Mouse (Mus musculus): ENCODE data around the gene Prr5l. TPM values are rescaled to one million over a fixed set of nuclear protein-coding genes. Genes with fewer than 3 reads are reported as not detected.

The Prr5l gene
- polyA plus RNA-seq, 1 experiment from 2014 or later: 25.2 TPM

DNA sequence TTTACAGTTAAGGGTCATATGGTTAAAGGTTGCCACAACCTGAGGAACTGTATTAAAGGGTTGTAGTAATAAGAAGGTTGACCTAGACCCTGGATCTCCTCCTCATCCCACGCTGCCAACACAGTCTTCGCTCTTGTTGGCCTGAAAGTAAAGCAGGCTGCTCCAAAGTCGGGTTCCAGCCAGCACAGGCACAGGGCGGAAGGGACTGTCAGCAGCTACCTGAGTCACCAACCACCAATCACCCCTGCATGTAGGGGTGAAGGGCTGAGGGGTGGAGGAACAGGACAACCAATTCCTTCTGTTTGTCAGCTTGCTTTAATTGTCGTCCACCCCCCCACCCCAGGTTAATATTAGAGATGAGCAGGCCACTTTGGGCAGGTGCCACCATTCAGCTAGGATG is 119.3 kb downstream of the Prr5l start:
- Histone ChIP-seq H3K27me3 (ENCODE audit: low read depth, poor library complexity, severe bottlenecking) (no peaks in the 10 kb centered on the region), H3K36me3 (peaks cover 28% of the 10 kb centered on the region), H3K4me1 (peaks cover 5% of the 10 kb centered on the region), H3K27ac (replicated peaks) (no peak overlapping the region), H3K4me3 (no peak overlapping the region), H3K9me3 (replicated peaks) (no peaks in the 10 kb centered on the region)
- DNase-seq (ENCODE audit: low spot score): no peak
- WGBS: 89% methylated on average over 5 of the region's 5 CpGs

DNA sequence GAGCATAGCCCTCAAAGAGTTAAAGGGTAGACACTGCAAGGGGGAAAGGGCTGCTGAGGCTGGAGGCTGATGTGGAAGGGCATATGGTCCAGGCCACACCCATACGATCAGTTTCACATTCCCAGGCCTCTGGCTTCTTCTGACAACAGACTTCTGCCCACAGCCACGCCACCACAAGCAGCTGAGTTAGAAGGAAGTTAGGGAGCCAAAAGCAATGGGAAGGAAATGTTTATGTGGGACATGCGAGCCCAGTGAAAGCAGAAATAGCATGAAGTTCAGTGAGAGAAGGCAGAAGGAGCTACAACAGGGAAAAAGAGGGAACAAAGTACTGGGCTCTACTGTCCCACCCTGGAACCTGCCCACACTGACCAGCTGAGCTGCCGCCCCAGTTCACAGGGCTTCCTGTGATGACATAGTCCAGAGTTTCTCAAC is 119.9 kb downstream of the Prr5l start:
- Histone ChIP-seq H3K9me3 (replicated peaks) (no peaks in the 10 kb centered on the region), H3K36me3 (peaks cover 23% of the 10 kb centered on the region), H3K4me1 (peaks cover 5% of the 10 kb centered on the region), H3K27me3 (ENCODE audit: low read depth, poor library complexity, severe bottlenecking) (no peaks in the 10 kb centered on the region), H3K27ac (replicated peaks) (0 out of 2 replicates have a peak overlapping the region, but pooled peaks have one; percentile 7), H3K4me3 (no peak overlapping the region)
- 83% methylated on average over 4 of the region's 4 CpGs for WGBS
- no peak for DNase-seq (ENCODE audit: low spot score)

DNA sequence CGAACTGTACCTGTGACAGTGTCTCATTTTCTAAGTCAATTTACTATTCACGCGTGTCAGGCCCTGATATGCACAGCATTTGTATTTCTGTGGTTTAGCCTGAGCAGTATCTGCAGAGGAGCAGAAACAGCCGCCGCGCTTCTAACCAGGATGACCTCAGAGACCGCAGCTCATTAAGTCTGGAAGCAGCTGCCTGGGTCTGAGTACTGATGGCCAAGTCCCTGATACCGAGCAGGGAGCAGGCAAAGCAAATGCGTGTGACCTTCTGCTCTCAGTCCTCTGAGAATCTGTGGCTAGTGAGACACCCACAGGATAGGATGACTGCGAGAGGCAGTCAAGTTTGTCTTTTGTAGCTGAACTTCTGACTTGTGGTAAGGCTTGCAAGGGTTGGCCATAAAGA is 120.4 kb downstream of the Prr5l start:
- H3K4me3 ChIP-seq: no peak overlapping the region
- WGBS: 83% methylated on average over 10 of the region's 10 CpGs
- DNase-seq (ENCODE audit: low spot score): no peak
- no peaks in the 10 kb centered on the region for H3K9me3 ChIP-seq (replicated peaks)
- peaks cover 5% of the 10 kb centered on the region for H3K4me1 ChIP-seq
- 0 out of 2 replicates have a peak overlapping the region, but pooled peaks have one; percentile 7 for H3K27ac ChIP-seq (replicated peaks)
- no peaks in the 10 kb centered on the region for H3K27me3 ChIP-seq (ENCODE audit: low read depth, poor library complexity, severe bottlenecking)
- peaks cover 17% of the 10 kb centered on the region for H3K36me3 ChIP-seq

DNA sequence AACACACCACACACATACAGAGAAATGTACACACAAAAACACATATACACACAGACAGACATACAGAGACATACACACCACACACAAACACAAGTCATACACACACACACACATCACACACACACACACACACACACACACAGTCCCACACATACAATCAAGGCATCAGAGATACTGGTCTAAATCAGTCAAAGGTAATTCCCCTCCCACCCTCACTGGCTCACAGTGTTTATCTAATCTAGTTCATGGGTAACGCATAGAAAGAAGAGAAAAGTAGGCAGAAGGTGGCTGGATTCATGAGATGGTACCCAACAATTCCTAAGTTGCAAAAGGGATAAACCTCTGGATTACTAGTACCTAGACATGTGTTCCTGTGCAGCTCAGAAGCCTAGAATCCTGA is 120.9 kb downstream of the Prr5l start:
- Histone ChIP-seq H3K4me1 (peaks cover 5% of the 10 kb centered on the region), H3K4me3 (no peak overlapping the region), H3K9me3 (replicated peaks) (no peaks in the 10 kb centered on the region), H3K27me3 (ENCODE audit: low read depth, poor library complexity, severe bottlenecking) (no peaks in the 10 kb centered on the region), H3K36me3 (peaks cover 14% of the 10 kb centered on the region; the same call in 1 of the 2 replicates), H3K27ac (replicated peaks) (no peak overlapping the region)
- no peak for DNase-seq (ENCODE audit: low spot score)
- WGBS: 96% methylated on average over 1 of the region's 1 CpGs

DNA sequence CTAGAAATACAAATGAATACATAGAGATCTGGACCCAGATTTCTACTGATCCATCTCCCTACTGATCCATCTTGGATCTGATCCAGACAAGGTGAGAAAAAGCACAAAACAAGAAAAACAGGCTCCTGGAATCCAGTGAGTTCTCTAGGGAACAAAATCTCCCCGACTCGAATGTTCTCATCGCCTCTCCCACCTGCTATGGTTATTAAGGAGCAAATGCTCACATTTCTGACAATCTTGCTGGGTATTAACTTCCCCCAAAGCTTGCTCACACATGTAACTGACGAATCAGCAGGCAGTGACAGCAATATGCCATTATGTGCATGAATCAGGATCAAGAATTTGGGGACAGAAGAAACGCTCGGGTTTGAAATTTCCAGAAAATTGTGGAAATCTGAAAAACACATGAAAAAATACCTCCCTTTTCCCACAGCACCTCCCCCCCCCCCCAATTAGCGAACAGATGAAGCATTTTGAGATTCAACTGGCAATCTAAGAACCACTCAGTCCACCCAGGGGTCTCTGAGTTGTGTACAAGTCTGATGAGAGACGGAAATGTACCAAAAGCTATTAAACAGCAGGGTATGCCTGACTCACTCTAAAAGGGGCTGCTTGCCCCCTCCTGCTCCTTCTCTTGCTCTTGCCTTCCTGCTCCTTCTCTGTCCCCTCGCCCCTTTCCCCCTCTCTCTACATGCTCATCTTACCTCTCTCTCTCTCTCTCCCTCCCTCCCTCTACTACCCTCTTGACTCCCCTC is 123.1 kb downstream of the Prr5l start:
- Histone ChIP-seq H3K9me3 (replicated peaks) (no peaks in the 10 kb centered on the region), H3K27ac (replicated peaks) (no peak overlapping the region), H3K4me1 (peaks cover 25% of the 10 kb centered on the region), H3K4me3 (no peak overlapping the region), H3K27me3 (ENCODE audit: low read depth, poor library complexity, severe bottlenecking) (no peaks in the 10 kb centered on the region), H3K36me3 (peaks cover 9% of the 10 kb centered on the region; the same call in 1 of the 2 replicates)
- no peak for DNase-seq (ENCODE audit: low spot score)
- WGBS: 84% methylated on average over 9 of the region's 9 CpGs

DNA sequence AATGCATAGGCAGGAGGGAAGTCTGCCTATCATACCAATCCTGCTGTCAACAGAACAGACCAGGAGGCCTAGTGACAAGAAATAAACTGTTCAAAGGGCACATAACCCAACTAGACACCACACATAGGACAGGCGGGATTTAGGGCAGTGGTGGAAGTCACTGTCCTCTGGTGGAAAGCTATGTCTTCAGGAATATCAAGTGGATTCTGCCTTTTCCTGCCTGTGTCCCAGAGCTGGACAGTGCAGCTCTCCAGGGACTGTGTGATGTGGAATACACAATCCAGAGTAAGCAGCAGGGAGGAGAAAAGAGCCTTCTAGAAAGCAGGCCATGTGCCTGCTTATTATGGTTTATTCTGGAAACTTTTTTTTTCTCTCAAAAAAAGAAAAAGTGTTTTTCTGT is 125.0 kb downstream of the Prr5l start:
- WGBS: 85% methylated on average over 1 of the region's 1 CpGs
- no peak overlapping the region for H3K27ac ChIP-seq (replicated peaks)
- DNase-seq (ENCODE audit: low spot score): no peak
- no peaks in the 10 kb centered on the region for H3K27me3 ChIP-seq (ENCODE audit: low read depth, poor library complexity, severe bottlenecking)
- H3K4me1 ChIP-seq: peaks cover 37% of the 10 kb centered on the region
- no peaks in the 10 kb centered on the region for H3K9me3 ChIP-seq (replicated peaks)
- H3K36me3 ChIP-seq: no peaks in the 10 kb centered on the region
- H3K4me3 ChIP-seq: no peak overlapping the region

DNA sequence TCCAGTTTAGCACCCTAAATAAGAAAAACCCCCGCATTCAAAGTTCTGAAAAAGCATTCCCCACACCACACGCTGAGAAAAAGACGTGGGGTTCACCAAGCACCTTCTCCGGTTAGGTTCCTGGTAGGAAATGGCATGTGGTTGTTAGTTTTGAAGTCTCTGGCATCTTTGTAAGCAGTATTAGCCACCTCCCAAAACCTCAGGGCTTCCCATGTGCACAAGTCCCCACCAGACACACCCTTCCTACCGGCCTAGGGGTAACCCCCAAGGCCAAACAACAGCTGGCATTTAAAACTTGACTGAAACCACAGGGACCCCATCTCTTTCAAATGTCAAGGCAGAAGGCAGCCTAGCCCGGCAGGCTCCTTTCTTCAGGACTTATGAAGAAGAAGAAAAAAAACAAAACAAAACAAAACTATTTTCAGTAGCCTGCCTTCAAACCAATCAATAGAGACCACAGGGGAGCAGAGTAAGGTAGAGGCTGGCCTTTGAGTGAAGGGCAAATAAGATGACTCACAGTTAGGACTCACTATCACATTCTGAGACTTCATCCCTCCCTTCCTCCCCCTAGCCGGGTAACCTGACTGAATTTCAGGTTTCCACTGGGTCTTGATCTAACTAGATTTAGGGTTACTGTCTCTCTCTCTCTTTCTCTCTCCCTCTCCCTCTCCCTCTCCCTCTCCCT is 126.6 kb downstream of the Prr5l start:
- Histone ChIP-seq H3K4me3 (no peak overlapping the region), H3K27me3 (ENCODE audit: low read depth, poor library complexity, severe bottlenecking) (no peaks in the 10 kb centered on the region), H3K9me3 (replicated peaks) (no peaks in the 10 kb centered on the region), H3K36me3 (no peaks in the 10 kb centered on the region), H3K4me1 (peaks cover 45% of the 10 kb centered on the region), H3K27ac (replicated peaks) (peak overlapping the region; percentile 84)
- DNase-seq (ENCODE audit: low spot score): no peak
- 23% methylated on average over 7 of the region's 7 CpGs for WGBS

DNA sequence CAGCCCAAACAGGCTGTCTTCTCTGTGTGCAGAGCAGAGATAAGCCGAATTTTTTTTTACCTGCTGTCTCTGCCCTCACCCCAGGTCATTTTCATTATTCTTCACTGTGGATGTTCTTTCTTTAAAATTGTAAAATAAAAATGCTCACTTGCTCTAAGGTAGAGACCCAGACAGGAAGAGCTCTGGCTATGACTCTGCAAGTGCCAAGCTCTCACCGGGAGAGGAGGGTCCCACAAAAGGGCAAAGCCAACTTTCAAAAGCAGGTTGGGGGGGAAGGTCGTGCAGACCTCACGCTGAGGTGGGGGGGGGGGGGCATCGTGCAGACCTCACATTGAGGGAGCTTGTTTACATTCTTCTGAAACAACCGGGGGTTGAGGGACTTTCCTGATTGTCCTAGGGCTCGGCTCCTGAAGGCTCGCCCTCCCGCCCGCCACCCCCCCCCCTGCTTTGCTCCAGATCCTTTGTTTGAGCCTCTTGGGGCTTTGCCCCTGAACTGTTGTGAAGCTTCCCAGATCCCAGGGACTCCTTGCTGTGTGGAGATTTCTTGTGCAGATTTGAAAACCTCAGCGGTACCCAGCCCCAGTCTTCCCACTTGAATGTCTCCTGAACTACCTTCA is 127.8 kb downstream of the Prr5l start:
- DNase-seq (ENCODE audit: low spot score): peak; percentile 50
- Histone ChIP-seq H3K27me3 (ENCODE audit: low read depth, poor library complexity, severe bottlenecking) (no peaks in the 10 kb centered on the region), H3K36me3 (no peaks in the 10 kb centered on the region), H3K27ac (replicated peaks) (peak overlapping the region; percentile 84), H3K4me1 (peaks cover 49% of the 10 kb centered on the region), H3K9me3 (replicated peaks) (no peaks in the 10 kb centered on the region), H3K4me3 (peak overlapping the region; percentile 42)
- 4% methylated on average over 11 of the region's 11 CpGs for WGBS

DNA sequence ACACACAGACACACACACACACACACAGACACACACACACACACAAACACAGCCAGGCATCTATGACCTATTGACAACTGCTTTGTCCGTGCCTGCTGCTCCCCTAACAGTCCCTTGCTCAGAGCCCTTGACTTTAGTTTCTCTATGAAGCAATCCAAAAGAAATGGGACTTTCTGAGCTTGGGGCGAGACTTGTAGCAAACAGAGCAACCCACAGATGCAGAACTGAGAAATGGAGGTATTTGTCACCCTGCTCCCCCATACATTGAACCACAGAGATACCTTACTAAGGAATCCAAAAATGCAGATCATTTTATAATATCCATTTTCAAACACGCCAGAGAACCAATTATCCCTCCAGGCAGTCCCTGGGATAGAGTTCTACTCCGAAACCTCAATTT is 128.4 kb downstream of the Prr5l start:
- Histone ChIP-seq H3K9me3 (replicated peaks) (no peaks in the 10 kb centered on the region), H3K36me3 (0 out of 2 replicates have a peak, but pooled peaks cover under 1% of the 10 kb centered on the region), H3K27me3 (ENCODE audit: low read depth, poor library complexity, severe bottlenecking) (no peaks in the 10 kb centered on the region), H3K27ac (replicated peaks) (peak overlapping the region; percentile 84), H3K4me3 (no peak overlapping the region), H3K4me1 (peaks cover 49% of the 10 kb centered on the region)
- DNase-seq (ENCODE audit: low spot score): no peak
- 54% methylated on average over 4 of the region's 4 CpGs for WGBS

DNA sequence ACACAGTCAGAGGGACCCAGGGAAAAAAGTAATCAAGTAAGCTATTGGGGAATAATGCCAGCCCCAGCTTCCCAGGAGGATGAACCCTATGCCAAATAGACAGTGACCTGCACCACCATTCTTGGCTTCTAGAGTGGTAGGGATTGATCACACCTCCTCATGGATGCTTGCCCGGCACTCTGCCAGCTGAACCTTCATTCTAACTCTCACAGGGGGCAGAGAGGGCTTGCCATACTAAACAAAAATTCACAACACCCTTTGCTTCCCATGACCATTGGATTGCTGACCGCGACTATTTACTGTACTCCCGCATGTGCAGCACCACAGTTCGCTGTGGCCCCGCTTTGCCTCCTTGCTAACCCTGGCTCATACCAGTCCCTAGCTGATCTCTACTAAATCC is 129.8 kb downstream of the Prr5l start:
- no peak for DNase-seq (ENCODE audit: low spot score)
- Histone ChIP-seq H3K36me3 (0 out of 2 replicates have a peak, but pooled peaks cover 8% of the 10 kb centered on the region), H3K9me3 (replicated peaks) (no peaks in the 10 kb centered on the region), H3K4me1 (peaks cover 49% of the 10 kb centered on the region), H3K4me3 (no peak overlapping the region), H3K27me3 (ENCODE audit: low read depth, poor library complexity, severe bottlenecking) (no peaks in the 10 kb centered on the region), H3K27ac (replicated peaks) (peak overlapping the region; percentile 55)
- WGBS: 95% methylated on average over 6 of the region's 6 CpGs

DNA sequence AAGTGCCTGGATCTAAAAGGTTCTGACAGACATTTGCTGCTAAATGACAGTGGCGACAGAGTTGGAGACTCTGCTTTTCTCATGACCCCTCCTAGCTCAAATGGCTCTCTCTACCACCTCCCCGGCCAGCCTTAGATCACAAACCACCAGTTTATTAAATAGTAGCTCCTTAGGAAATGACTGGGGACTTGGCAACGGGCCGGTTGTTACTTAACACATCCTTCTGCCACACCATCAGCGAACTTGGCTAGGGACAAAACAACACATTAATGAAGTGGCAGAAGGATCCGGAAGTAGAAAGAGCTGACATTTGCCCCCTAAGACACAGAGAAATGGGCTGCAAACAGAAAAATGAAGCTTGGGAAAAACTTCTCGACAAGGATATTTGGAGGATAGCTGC is 130.4 kb downstream of the Prr5l start:
- H3K27ac ChIP-seq (replicated peaks): no peak overlapping the region
- 87% methylated on average over 7 of the region's 7 CpGs for WGBS
- DNase-seq (ENCODE audit: low spot score): no peak
- no peaks in the 10 kb centered on the region for H3K27me3 ChIP-seq (ENCODE audit: low read depth, poor library complexity, severe bottlenecking)
- 0 out of 2 replicates have a peak, but pooled peaks cover 12% of the 10 kb centered on the region for H3K36me3 ChIP-seq
- H3K9me3 ChIP-seq (replicated peaks): no peaks in the 10 kb centered on the region
- peaks cover 49% of the 10 kb centered on the region for H3K4me1 ChIP-seq
- no peak overlapping the region for H3K4me3 ChIP-seq

DNA sequence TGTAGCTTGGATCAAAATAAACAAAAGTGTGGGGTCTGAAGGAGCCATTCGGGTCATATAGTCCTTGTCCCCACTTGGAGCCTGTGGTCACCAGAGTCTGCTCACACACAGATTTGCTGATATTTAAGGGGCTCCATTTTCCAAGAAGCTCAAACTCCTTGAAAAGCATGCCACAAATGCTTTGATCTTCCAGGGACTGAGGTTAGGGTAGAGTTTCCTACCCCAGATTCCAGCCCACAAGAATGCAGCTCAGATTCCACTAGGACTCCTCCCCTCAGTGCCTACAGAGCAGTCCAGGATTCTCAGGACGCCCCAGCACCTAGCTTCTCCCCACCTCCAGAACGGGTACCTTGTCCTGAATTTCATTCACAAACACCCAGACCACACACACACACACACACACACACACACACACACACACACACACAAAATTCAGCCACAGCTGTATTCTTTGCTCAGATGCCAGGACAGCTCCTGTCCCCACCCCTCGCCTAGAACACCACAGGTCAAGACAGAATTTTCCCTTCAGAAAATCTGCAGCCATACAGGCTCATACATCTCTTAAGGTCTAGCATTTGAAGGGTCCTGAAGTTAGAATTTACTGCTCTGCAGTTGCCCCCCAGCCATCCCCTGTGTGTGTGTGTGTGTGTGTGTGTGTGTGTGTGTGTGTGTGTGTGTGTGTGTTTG is 131.4 kb downstream of the Prr5l start:
- H3K9me3 ChIP-seq (replicated peaks): no peaks in the 10 kb centered on the region
- H3K27me3 ChIP-seq (ENCODE audit: low read depth, poor library complexity, severe bottlenecking): no peaks in the 10 kb centered on the region
- DNase-seq (ENCODE audit: low spot score): no peak
- WGBS: 32% methylated on average over 4 of the region's 4 CpGs
- peak overlapping the region; percentile 52 for H3K27ac ChIP-seq (replicated peaks)
- peaks cover 16% of the 10 kb centered on the region for H3K36me3 ChIP-seq
- H3K4me3 ChIP-seq: no peak overlapping the region
- H3K4me1 ChIP-seq: peaks cover 45% of the 10 kb centered on the region
